Mouse (Mus musculus) 3134 (cell line): ENCODE results near the gene Pde4d.

Experiments used
- DNase-seq: peaks from one replicate; pipeline ENCODE4 v3.0.0-alpha.2; 2011; ENCODE audit warnings: low spot score; ENCODE audit not compliant: insufficient read length; ENCODE audit errors: extremely low read depth

Pde4d gene

DNA sequence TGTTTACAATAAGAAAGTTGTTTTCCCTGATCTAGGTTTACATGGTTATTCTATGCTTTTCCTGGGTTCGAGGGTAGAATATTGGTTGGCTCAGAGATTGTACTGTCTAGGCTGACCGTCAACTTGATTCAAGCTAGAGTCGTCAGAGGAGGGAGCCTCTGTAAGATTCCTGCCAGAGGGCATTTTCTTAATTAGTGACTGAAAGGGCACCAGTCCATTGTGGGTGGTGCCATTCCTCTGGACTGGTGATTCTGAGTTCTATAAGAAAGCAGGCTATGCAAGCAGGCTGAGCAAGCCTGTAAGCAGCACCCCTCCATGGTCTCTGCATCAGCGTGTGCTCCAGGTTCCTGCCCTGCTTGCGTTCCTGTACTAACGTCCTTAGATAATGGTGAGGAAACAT is 1376.1 kb downstream of the Pde4d start:
- no peak for DNase-seq

DNA sequence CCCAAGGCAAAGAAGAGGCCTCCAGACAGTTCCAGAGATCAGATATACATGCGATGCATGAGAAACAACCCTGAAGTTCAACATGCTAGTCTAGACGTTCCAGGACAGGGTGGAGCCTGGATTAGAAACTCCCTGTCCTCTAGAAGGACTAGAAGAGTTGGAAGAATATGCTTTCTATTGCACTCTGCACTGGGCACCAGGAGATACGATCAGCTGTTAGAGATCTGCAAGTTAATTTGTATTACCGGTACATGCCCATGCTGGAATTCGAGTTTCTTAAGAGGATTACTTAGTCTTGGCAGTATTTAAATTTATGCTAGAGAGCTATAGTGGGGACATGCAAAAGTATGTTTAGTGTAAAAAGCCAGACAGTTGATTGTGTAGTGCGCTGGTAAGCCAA is 1377.6 kb downstream of the Pde4d start:
- no peak for DNase-seq

DNA sequence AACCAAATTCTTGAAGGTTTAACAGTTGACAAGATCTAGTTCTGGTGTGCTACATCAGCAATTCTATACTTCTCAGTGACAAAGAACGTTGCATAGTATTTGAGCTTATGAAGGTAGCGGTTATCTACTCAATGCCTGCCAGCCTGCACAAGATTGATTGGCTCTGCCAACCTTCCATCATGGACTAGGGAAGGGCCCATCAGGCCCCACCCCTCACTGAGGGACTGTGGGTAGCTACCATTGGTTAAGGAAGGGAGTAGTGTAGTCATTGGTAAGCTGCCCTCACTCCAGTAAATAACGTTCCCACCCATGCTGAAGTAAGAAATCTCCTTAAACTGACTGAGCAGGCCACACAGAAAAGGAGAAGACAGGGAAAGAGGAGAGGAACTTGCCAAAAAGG is 1378.2 kb downstream of the Pde4d start:
- DNase-seq, result no peak

DNA sequence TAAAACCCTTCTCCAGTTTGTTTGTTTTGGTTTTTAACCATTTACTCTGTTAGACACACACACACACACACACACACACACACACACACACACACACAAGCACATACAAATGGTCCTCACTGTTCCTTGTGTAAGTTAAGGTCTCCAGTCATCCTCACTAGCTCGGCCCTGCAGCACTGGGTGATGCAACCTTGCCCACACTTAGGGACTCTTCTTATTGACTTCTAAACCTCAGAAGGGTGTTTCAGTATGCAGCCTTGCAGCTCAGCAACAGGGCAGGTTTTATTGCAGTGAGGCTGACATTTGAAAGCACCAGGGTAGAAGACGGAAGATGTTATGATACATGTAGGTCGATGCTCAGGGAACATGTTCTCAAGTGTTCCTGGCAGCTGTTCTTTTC is 1379.7 kb downstream of the Pde4d start:
- no peak for DNase-seq

DNA sequence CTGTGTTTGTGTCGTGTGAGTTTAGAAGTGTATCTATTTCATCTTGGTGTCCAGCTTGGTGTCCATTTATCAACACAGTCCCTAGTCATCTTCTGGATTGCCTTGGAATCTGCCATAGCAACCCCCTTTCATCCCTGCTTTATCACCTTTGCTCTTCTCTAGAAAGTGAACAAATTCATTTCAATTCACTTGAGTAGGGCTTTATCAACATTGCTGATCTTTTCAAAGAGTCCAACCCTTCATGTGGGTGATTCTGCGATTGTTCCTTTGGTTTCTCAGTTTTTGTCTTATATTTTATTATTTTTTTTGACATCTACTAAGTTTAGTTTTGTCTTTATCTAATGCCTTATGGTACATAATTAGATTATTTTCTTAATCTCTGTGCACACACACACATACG is 1385.2 kb downstream of the Pde4d start:
- DNase-seq, result no peak

DNA sequence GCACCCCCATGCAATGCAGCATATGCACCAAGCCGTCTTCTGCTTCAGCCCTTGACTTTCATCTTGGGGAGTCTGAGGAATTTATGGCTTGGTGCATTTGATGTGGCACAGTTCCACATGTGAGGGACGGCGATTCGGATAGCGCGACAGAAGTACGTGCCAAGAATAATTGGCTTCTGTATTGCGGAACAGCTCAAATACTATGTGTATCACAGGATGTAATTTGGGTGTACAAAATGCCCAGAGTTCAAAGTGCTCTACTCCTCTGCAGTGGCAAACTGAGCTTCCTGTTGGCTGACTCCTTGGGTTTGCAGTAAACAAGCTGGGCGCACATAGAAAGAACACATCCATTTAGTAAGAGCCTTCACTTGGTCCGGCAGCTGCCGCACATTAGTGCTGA is 1387.7 kb downstream of the Pde4d start:
- DNase-seq, result no peak

DNA sequence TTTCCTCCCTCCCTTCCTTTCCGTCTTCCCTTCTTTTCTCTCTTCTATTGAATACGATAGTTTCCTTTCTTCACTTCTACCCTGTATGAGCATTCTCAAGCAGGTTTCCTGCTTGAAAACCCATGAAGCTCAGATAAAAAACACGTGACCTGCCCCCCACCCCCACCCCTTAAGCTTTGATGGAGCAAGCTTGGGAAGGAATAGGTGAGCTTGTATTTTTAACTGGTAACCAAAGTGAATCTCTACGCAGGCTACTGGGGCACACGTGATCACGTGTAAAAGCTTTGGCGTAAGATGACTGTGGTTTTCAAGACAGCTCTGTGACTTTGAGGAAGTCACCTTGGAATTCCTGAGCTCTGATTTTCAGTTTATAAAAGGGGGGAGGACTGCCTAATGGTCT is 1388.2 kb downstream of the Pde4d start:
- no peak for DNase-seq

DNA sequence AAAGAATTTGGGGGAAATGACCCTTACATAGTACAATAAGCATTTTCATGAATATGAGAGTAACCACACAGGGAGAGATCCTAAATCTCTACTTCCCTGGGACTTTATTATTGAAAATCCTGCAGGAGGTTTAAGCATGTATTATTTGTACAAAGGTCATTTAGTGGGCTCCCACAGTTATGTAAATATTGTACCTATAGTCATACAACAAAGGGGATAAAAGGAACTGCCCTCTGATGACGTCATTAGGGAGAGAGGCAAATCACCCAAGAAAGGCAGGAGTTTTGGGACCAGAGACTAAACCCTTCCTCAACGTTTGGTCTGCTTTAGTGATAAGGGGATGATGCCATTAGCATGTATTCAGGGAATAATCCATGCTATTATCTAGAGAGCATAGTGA is 1390.5 kb downstream of the Pde4d start:
- no peak for DNase-seq

DNA sequence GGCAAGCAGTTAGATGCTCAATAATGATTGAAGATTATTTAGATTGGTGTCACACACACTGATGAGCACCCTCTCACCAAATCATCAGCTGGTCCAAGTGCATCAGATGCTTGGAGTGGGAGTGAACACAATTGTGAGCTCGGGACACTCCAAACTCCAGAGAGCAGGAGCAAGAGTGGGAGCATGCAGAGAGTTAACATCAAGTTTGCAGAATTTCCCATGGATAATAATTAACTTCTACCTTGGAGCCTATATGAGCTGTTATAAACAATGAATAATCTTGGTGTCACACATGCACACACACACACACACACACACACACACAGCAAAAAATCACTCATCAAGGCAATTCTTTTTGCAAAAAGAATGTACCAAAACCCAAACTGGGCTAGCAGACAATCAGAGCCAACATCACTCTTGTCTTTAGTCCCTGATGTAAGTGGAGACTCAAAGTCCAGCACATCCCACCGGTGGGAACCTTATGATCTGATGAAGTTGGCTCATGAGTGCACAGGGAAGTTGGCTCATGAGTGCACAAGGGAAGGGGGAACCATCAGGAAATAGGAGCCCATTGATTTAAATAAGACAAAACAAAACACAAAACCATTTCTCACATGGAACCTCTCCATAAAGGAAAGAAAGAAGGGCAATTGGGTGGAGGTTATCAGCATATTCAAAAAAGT is 1391.5 kb downstream of the Pde4d start:
- DNase-seq, result no peak

DNA sequence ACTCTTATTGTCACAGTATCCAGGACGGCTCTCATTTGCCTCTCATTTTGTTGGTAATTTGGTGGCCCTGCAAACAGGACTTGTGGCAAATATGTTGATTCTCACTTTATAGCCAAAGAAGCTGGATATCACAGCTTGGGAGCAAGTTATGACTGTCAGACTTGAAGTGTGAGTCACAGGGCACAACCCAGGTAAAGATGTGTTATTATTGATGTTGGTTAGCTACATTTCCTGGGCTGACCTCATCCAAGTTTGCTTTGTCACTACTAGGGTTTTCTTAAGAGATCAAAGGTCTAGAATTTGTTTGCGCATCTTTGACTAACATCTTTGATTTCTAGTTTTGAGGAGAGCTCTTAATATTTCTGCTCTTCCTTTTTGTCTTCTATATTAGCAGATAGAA is 1393.2 kb downstream of the Pde4d start:
- no peak for DNase-seq

DNA sequence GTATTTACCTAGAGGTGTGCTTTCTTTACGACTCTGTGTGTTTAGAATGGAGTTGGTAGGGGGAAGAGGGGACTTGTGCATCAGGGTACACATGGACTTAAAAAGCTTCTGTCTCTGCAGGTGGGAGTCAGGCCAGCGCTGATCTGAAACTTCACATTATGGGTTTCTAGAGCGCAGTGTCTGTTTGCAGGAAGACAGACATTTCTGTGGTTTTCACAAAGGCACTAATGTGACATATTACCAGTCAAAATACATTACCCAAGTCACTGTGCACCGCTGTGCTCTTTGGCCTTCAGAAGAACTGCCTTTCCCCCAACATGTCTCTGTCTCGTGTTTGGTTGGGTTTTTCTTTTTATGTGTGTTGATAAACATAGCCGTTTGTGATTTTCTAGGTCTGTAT is 1395.1 kb downstream of the Pde4d start:
- DNase-seq, result no peak

DNA sequence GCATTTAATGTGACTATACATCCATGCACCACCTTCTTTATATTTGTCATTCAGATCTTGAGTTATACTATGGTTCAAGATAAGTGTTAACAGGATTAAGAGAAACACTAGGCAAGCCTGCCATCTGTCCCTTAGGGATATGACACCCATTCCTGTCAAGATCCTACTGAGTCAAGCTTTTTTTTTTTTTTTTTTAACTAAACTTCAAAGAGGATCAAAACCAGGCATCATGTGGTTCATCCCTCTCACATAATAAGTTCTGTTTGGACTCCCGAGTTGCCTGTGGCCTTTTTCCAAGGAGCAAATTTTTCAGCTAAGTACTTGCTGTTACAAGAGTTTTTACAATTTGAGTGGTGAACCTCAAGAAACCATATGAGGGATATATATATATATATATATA is 1414.1 kb downstream of the Pde4d start:
- DNase-seq, result no peak

DNA sequence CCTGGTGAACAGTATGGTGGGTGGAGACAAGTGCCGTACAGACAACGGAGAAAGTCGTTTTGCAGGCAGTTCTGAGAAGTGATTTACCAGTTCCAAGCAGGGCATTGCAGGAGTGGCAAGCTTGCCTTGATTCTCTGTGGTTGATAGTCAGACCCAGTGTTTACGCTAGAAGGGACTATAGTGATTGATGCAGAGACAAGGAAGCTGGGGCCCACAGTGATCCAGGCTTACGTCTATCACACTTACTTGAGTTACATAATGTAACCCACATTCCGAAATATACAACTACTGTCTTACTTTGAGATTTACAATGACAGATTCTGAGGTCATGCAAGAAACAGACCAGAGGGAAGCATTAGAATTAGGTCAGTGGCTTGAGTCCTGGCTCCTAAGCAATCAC is 1414.6 kb downstream of the Pde4d start:
- DNase-seq, result no peak

DNA sequence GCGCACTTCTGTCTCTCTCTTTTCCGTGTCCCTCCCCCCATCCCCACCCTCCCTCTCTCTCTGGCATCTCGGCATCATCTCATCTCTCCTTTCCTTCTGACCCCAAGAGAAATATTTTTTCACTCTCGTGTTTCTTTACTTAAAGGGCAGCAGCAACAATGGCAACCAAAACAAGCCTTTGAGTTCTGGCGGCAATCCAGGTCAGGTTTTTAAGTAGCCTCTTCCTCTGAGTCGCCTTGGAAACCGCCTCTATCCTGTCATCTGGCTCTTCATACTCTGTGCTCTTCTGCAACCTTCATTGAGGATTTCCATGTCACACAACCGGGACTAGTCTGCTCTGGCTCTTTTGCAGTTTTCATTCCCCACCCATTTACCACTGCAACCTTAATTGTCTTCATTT is 1430.6 kb downstream of the Pde4d start:
- DNase-seq, result no peak

DNA sequence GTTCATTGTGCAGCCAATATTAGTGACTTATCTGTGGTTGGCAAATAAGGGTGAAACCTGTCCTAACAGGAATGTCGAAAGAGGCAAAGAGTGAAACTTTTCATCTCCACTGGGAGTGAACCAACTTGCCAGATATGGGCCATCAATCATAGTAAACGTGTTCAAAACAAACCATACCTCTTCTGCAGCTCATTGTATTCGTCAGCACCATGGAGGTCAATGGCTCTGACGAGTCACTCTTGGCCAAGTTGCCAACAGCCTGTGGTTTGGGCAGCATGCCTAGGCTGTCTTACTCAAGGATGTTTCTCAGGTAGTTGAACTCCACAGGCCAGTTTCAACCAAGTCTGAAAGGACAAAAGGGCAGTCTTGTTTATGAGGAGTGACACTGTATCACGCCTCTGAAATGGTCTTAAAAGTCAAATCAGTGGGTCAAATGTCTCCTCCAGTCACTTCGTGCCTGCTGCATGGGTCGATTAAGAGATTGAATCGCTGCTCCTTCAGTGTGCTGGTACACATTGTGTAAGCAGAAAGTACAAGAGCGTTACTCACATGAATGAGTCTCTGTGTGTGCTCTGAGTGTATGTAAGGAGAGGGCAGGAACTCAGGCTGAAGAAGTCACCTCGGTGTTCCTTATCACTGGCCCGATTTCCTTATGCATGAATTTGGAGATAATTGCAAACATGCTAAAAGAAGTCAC is 1431.6 kb downstream of the Pde4d start:
- peak; percentile 28 for DNase-seq

DNA sequence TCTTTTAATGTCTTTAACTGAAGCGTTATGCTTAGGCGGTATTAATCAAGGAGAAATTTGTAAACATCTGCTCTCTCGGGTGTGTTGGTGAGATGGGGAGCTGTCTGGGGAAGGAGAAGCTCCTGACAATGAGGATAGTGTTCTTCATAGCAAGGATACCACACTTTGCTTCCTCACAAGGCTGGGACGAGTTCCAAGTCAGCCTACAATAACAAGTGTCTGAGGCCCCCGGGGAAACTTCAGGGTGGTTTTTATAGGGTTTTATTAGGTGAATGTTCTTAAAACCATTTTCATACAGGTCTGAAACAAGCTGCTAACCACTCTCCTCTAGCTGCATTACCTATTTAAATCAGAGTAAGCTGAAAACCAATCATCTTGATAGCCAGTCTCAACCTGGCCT is 1433.9 kb downstream of the Pde4d start:
- DNase-seq, result no peak

DNA sequence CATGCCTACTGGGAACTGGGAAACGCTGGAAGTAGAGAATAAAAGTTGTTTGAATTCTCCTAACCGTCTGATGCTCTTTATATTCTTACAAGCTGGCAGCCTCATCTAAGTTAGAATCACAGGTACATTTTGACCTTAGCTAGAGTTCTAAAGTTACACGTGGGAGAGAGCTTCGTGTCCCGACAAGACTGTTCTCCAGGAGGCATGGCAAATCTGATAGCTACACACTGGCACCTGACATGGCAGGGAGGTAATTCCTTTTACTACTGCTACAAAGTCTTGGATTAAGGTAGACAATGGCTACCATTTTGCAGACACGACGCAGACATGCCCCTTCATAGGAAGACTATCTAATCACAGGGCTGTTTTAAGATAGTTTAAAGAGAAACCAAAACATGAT is 1435.1 kb downstream of the Pde4d start:
- DNase-seq, result no peak

DNA sequence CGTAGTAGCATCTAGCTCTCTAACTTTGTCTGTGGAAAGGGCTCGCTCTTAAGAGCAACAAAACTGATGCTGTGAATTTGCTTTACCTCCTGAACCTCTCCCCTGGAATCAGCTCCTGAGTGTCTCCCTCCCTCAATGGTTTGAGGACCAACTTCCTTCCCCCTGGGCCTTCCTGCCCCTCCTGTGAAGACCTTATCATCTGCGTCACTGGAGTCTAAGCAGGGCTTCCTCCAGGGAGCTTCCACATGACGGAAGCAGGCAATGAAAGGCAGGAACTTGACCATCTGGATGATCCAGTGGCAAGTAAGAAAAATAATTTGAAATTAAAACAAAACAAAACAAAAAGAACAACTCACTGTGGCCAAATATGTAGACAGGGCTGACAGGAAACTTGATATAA is 1438.5 kb downstream of the Pde4d start:
- no peak for DNase-seq

DNA sequence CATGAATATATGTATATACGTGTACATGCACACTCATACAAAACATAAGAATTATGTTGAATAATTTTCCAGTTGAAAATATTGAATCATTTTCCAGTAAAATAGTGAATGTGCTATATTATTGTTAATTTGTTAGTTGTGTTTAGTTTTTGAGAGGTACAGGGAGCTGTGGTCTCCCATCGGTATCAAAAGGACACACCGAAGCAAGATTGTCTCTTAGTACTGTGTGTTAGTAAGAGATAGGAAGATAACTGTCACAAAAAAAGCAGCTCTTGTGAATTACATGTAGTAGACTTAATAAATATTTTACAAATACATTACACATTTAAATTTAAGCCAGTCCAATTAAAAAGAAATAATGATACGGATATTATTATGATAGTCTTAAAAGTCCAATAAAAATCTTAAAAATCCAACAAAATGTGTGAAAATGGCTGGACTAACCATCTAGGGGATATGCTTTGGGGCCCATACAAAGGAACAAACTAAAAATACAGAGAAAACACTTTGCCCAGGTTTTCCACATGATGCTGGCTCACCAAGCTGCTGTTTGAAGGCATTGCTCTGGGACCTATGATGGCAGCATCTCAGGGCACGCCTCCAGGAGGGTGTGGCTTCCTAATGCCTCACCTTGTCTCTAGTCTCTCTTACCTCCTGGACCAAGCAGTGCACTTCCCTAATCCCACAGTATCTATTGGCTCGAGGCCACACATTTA is 1441.6 kb downstream of the Pde4d start:
- DNase-seq, result no peak

DNA sequence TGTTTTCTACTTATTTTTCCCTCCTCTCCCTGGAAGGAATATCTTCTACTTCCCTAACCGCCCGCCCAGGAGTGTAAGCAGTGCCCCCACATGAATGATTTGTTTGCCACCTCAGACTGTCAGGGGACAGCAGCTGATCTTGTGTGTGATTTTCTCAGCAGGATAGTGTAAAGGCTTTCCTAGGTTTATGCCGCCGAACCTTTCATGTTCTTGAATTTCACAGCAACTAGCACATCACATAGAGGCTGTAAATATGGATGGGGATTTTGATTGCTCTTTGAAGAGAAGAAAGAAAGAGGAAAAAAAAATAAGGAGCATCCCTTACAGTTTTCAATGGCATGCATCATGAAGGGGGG is 1442.1 kb downstream of the Pde4d start:
- no peak for DNase-seq

DNA sequence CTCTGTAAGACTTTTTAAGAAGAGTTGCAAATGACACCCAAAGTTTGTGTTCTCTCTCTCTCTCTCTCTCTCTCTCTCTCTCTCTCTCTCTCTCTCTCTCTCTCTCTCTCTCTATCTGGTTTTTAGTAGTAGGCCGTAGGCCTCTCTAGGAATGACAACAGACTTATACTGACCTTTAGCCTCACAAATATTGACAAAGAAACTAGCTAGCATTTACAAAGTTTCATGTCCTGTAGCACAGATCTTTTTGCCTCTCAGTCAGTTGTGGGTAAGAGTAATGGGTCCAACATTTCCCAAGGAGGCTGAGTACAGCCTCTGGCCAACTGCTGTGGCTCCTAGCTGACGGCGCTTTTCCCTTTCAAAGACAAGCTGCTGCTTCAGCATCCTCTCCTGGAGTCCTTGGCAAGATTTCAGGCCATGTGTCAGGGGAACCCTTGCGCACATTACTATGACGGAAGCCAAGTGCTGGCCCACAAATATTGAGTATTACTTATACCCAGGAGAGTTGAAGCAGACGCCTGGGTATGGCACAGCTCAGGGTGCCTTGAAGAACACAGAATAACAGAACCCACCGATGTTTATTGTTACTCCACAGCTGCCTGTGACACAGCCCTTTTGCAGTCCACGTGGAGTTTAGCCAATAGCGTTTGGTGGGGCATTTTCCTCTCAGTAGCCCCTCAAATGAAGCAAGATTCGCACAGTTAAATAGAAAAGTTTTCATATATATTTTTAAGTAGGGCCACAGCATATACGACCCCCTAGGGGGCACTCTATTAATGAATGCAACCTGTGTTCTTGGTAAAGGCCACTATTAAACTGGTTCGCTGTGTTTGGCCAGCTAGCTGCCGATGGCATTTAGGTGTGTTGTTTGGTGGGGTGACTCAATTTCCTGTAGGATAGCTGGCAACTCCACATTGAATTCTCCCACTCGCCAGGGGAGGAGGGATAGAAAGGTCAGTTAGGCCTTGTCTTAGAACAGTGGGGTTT is 1450.0 kb downstream of the Pde4d start:
- DNase-seq, result no peak
